Mouse (Mus musculus): ENCODE measurements around the gene Lemd2.
A peak's percentile ranks its signal among the peaks of the same experiment; 100 is the strongest.
"Not testable (repeated sequence)": the region's sequence is repeated elsewhere in the genome, so short reads cannot be mapped to it uniquely, and the experiment has no call there.

The Lemd2 gene

DNA sequence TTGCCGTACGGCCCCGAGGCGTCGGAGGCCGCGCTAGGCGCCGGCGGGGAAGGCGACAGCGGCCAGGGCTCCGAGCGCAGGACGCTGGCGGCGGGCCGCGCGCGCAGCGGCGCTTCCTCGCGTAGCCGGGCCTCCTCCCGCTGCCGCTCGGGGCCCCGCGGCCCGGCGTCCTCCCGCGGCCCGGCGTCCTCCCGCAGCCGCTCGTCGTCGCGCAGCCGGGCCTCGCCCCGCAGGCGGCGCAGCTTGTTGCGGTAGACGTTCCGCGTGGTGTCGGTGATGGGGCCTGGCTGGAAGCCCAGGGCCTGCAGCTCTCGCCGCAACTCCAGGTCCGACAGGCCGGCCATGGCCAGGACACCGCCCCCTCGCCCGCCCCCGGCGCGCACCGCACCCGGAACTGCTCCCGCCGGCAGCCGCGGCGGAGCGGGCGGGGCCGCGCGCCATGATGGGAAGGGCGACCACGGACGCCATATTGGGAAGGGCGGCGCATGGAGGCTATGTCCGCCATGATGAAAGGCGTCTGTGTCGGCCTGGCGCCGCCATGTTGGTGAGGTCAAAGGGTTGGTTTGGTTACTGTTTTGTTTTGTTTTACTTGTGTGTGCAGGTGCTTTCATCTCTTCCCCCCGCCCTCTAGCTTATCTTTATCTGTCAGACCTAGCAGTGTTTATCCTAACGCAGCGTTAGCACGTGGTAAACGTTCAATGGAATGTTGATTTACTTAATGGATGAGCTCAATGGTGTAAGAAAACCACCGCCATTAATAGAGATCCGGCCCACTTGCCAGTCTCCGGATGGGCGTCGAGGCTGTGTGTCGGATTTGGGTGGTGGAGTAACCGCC lies at the start of gene Lemd2:
Gene Lemd2 (minus strand): TSS at position 395 of the 835 bp plus-strand sequence.
- peak; percentile 95 for DNase-seq (ENCODE audit: low read depth, low spot score)

DNA sequence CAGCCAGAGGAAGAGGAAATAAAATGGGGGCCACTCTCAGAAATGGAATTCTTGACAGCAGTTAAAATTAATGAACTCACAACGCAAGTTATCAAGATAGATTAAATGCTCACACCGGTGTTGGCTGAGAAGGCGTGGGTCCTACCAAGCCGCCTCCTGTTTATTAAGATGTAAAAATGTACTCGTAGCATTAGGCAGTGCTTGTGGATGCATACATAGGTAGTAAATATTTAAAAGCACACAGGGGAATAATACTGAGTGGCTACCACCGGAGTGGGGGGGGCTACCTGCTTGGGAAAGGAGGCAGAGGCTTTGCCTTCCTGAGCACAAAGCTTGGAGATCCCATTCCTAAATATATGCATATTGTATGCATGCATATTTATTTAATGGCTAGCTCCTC lies 46.9 kb upstream of the Lemd2 start:
- DNase-seq (ENCODE audit: low read depth, low spot score) = no peak

- DNase-seq (ENCODE audit: low read depth, low spot score) = no peak
Measured at GRCm38 (mm10) chr17:27250461-27250860, 46.2 kb upstream of the Lemd2 start.

- no peak for DNase-seq (ENCODE audit: low read depth, low spot score)
Measured at GRCm38 (mm10) chr17:27249073-27249472, 44.8 kb upstream of the Lemd2 start.

DNA sequence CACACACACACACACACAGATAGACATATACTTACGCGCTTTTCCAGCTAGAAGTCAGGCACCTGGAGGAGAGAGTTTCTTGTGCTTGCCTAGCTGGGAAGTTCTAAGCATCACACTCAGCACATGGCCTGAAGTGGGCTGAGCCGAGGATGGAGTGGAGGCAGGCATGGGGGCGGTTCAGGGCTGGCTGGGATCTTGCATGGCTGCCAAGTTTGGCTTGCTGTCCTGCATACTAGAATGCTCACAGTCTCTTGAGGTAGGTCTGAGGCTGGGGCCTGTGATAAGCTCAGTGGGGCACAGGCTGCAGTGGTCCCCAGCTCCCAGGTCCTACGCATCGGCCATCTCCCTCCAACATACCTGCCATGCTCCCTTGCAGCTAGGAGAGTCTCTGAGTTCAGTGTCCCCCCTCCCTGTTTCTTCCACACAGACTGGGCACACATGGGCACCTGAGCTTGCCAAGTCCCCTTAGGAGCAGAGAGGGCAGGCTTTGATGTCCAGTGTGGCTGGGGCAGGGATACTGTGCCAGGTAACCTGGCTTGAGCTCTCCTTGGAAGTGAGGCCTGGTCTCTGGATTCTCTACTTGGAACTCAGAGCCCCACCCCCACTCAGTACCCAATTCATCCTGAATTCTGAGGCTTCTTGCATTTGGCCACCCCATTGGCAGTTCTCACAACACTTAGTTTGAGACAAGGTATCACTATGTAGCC lies 43.6 kb upstream of the Lemd2 start:
- no peak for DNase-seq (ENCODE audit: low read depth, low spot score)

DNA sequence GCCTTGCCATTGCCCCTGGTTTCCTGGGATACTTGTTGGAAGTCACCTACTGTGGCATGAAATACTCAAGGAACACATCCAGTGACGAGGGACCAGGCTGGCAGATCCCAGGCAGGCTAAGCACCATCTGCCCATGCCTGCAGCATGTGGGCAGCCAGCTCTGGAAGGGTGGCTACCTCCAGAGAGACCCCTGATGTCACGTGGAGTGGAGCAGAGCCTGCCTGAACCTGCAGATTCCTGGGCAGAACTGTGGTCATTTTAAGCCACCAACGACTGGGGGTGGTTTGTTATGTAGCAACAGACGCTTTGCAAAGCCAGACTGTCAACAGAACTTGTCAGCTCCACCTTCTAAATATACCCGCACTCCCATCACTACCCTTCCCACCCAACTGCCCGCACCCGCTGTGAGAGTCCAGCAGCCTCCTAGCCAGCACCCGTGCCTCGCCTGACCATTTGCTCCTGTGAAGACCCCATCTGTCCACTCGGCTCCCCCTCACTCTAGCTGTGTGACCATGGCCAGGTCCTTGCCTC lies 41.6 kb upstream of the Lemd2 start:
- no peak for DNase-seq (ENCODE audit: low read depth, low spot score)

GRCm38 (mm10) chr17:27244912-27245311 lies 40.6 kb upstream of the Lemd2 start:
- DNase-seq (ENCODE audit: low read depth, low spot score) = no peak

DNA sequence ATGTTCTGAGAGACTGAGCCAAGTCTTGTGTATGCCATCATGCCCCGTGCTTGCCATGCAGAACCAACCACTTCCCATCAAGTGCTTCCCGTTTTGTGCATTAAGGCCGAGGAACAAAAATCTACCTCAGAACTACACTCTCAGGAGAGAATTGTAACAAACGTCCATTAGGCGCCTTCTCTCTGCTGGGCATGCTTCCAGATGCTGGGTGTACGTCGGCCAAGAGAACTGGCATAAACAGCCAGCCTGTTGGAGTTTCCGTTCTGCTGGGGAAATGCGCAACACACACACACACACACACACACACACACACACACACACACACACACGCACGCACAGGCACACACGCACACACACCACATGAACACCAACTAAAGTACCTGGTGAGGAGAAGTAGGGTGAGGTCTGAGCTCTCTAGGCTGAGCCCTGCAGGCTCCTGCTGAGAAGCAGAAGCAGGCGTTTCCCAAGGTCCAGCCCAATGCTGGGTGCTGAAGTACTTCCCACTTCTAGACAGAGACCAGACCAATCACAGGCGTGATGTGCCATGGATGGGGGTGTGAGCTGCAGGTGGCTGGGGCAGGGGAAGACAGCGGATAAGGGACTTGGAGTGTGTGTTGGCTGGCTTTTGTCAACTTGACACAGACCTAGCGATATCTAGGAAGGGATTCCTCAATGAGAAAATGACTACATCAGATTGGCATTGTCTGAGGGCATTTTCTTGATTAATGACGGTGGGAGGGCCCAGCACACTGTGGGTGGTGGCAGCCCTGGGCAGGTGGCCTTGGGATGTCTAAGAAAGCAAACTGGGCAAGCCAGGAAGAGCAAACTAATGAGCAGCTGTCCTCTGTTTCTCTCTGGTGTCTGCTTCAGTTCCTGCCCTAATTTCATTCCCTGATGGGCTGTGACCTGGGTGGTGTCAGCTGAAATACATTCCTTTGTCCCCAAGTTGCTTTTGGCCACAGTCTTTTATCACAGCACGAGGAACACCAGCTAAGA lies 38.2 kb upstream of the Lemd2 start:
- DNase-seq (ENCODE audit: low read depth, low spot score) = no peak

DNA sequence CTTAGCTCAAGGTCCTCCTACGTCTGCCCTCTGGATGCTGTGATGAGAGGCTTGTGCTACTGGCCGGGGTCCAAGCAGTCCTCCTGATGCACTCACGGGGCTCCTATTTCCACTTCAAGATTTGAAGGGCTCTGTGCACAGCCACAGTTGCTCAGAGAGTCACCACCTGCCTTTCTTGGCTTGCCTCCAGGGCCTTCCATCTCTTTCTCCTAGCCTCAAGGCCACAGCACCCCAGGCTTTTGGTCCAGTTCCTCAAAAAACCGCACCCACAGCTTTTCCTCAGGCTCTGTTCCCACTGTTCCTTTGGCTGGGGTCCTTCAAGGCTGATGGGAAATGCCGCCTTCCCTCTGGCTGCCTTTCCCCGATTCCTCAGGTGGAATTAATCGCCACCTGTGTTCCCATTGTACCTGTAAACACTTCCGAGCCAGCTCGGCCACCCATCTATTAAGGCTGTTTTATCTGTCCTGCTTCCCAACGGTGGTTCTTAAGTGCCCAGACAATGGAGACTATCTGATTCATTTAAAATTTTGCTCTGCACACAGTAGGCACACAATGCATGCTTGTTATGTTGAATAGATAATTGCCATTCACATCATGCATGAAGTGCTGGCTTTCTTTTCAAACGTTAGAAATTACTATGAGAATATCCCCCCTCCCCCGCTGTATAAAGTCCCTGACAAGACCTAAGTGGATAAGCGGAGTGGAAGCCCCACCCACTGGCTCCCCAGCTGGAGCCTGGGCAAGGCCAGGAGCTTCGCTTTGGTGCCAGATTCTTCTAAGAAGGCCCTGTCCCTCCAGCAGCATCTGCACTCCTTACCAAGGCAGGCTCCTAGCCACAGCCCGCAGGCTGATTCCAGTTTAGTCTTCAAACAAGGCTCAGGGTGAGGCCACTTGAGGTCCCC lies 36.5 kb upstream of the Lemd2 start:
- no peak for DNase-seq (ENCODE audit: low read depth, low spot score)

- DNase-seq (ENCODE audit: low read depth, low spot score) = no peak
Measured at GRCm38 (mm10) chr17:27239941-27240340, 35.7 kb upstream of the Lemd2 start.

GRCm38 (mm10) chr17:27238637-27239036 lies 34.4 kb upstream of the Lemd2 start:
- DNase-seq (ENCODE audit: low read depth, low spot score) = no peak

- DNase-seq (ENCODE audit: low read depth, low spot score) = no peak
Measured at GRCm38 (mm10) chr17:27237731-27238130, 33.5 kb upstream of the Lemd2 start.

GRCm38 (mm10) chr17:27233298-27233697 lies 29.0 kb upstream of the Lemd2 start:
- DNase-seq (ENCODE audit: low read depth, low spot score) = no peak

DNA sequence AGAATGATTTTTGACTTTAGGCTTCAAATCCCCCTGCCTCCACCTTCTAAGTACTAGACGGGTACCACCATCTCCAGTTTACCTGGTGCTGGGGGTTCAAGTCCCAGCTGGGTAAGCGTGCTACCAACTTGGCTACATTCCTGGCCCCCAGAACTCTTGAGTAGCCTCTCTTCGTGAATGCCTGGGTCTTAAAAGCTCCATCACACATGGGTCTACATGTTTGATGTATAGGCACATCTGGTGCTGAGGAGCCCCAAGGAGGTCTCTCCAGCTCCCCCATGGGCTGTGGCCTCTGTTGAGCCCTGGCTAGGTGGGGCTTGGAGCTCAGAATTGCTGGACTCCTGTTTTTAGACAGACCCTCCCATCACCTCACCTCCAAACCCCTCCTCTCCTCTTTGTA lies 27.9 kb upstream of the Lemd2 start:
- DNase-seq (ENCODE audit: low read depth, low spot score) = no peak

GRCm38 (mm10) chr17:27231586-27231985 lies 27.3 kb upstream of the Lemd2 start:
- not testable (repeated sequence) for DNase-seq (ENCODE audit: low read depth, low spot score)

DNA sequence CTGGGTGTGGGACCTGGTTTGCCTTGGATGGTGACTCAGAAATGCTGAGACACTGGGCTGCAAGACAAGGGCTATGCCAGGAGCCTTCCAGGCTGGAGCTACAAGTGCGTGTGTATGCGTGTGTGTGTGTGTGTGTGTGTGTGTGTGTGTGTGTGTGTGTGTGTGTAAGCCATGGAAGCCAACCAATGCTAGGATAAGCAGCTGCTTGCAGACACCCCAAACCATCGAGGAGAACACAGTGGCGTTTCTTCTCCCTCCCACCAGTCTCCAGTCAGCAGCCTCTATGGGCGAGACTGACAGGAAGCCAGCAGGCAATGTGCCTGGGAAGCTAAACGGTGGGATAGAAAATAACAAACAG lies 26.9 kb upstream of the Lemd2 start:
- DNase-seq (ENCODE audit: low read depth, low spot score) = no peak

DNA sequence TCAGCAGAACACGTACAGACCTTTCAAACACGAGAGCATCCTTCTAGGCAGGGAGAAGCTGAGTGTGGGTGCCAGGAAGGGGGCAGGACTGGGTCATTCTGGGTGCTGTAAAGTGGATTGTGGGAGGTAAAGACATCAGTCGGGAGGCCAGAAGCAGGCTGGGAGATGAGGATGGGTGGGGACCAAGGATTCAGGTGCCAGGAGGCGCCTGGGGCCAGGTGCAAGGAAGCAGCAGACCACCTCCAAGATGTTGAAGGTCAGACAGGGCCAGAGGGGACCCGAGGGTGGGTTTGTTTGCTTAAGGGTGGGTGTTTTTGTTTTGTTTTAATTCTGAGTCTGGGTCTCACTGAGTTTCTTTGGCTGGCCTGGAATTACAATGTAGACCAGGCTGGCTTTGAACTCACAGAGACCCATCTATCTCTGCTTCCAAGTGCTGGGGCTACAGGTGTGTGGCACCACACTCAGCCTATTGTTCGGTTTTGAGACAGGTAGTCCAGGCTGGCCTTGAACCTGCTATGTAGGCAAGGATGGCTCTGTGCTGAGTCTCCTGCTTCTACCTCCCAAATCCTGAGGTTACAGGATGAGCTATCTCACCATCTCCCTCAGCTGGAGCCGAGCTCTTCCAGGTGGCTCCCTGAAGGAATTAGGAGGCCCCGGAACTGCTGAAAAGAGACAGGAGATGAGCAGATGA lies 26.3 kb upstream of the Lemd2 start:
- DNase-seq (ENCODE audit: low read depth, low spot score) = no peak

DNA sequence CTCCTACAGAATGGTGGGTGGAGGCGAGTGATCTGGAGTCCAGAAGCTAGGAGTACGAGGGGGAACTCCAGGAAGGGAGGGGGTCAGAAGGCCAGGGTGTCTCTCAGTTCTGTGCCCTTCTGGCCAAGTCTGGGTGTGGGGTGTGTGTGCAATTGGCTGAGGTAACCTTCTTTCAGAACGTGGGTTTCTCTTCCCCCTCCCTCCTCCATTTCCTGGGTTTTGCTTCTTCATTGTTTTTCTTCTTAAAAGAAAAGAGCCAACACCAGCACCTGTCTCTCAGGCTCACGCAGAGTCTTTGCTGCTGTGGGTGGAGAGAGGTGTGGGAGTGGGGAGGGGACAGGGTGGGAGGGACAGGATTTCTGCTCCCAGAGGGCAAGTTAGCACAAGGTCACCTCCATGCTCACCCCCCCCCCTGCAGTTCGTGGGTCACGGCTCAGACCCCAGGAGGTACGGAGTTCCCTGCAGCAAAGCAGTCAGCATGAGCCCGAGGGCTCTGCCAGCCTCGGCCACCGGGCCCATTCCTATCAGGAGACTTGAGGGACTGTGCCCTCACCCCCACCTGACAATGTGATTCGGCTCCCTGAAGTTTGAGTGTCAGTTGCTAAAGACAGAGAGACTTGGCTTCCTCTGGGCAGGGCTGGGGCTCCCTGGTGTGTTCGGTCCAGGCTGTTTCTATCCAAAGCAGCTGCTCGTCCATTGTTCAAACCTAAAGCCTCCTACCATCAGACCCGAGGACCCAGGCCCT lies 25.6 kb upstream of the Lemd2 start:
- no peak for DNase-seq (ENCODE audit: low read depth, low spot score)

DNA sequence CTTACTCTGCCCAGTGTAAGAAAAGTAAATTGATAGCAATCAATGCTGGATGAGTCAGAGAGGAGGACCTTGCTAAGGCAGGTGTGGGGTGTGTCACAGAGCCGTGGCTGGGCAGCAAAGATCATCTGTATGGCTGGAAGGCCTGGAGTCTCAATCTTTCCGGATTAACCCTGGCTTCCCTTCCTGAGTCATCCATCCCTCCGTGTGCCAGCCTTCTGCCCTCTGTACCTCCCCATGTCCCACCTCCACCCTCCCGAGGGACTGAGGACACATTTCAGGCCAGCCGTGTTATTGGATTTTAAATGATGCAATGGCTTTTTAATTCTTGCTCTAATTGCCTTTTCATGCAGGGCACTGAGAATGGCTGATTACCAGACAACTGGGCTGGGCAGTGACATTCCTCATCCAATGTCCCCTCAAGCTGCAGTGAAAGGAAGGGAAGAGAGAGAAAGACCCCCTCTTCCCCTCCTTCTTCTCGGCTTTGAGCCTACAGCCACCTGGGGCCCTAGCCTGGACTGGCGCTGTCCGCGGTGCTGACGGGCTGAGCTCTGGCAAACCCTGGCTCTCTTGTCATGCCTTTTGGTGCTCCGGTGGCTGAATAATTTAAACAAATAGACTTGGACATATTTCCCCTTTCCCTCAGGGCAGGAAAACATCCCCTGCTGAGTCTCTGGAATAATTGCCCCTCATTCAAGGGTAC lies 24.1 kb upstream of the Lemd2 start:
- DNase-seq (ENCODE audit: low read depth, low spot score) = peak; percentile 87
